Mouse (Mus musculus) kidney, embryonic 16.5 days (tissue): Measurements from ENCODE around the gene Gna13. TPM values are rescaled to one million over a fixed set of nuclear protein-coding genes. Genes with fewer than 3 reads are reported as not detected.

ENCODE experiments used
- ATAC-seq: fragments of 200-750 bp; cut with Nextera tagmentation; 2 replicates; pipeline ENCODE4 v1.8.0; 2017; ENCODE audit warnings: moderate TSS enrichment; ENCODE audit not compliant: low FRiP score, low TSS enrichment
- H3K27ac ChIP-seq: fragments of 300-500 bp; sonication (generic); 2 replicates; pipeline ENCODE4 v1.5.1; 2014; ENCODE audit warnings: low read length
- H3K27me3 ChIP-seq: fragments of 300-500 bp; sonication (generic); 2 replicates; pipeline ENCODE4 v1.6.1; 2014; ENCODE audit warnings: low read length, control low read depth, mixed read lengths; ENCODE audit not compliant: insufficient read depth
- H3K36me3 ChIP-seq: fragments of 300-500 bp; sonication (generic); 2 replicates; pipeline ENCODE4 v1.6.1; 2014; ENCODE audit warnings: low read length, control low read depth, mixed read lengths; ENCODE audit not compliant: insufficient read depth
- H3K4me1 ChIP-seq: fragments of 300-500 bp; sonication (generic); 2 replicates; pipeline ENCODE4 v1.6.1; 2014; ENCODE audit warnings: low read length, control low read depth, mixed read lengths; ENCODE audit not compliant: insufficient read depth
- H3K4me2 ChIP-seq: fragments of 300-500 bp; sonication (generic); replicated peaks from 2 replicates; pipeline ENCODE4 v1.6.1; 2014; ENCODE audit warnings: low read depth, low read length
- H3K4me3 ChIP-seq: fragments of 300-500 bp; sonication (generic); 2 replicates; pipeline ENCODE4 v1.5.1; 2014; ENCODE audit warnings: mild to moderate bottlenecking, low read length
- H3K9ac ChIP-seq: fragments of 300-500 bp; sonication (generic); replicated peaks from 2 replicates; pipeline ENCODE4 v1.6.1; 2014; ENCODE audit warnings: low read length
- H3K9me3 ChIP-seq: fragments of 300-500 bp; sonication (generic); 2 replicates; pipeline ENCODE4 v1.6.1; 2016; ENCODE audit warnings: low read length, control low read depth
- WGBS: fragments of 180-500 bp; shearing (Covaris S2); extraction: QIAGEN DNeasy Blood & Tissue Kit; methylation state at CpG from one replicate; pipeline ENCODE4 v1.1.7; 2014; 5-methylcytosine and 5-hydroxymethylcytosine counted together
- polyA plus RNA-seq: library from polyadenylated mRNA; unstranded; fragments of >200 nt; fragmentation: Nextera tagmentation; extraction: Ambion mirVana; gene quantifications from 2 replicates; pipeline ENCODE4 v1.2.1, GENCODE M21; 2015

The Gna13 gene
- polyA plus RNA-seq, 1 experiment from 2014 or later: 22.0 TPM

GRCm38 (mm10) chr11:109443468-109444263, 81.0 kb downstream of the Gna13 start:
- H3K4me1 ChIP-seq: peaks cover 14% of the 10 kb centered on the region
- no peaks in the 10 kb centered on the region for H3K36me3 ChIP-seq
- H3K27me3 ChIP-seq: no peaks in the 10 kb centered on the region
- no peak overlapping the region for H3K4me2 ChIP-seq
- no peaks in the 10 kb centered on the region for H3K9me3 ChIP-seq
- 91% methylated on average over 8 of the region's 8 CpGs for WGBS
- H3K4me3 ChIP-seq: no peak overlapping the region
- H3K27ac ChIP-seq: no peak overlapping the region
- no peak for ATAC-seq
- no peak overlapping the region for H3K9ac ChIP-seq

- ATAC-seq: no peak
- 78% methylated on average over 7 of the region's 7 CpGs for WGBS
- no peaks in the 10 kb centered on the region for H3K36me3 ChIP-seq
- H3K4me2 ChIP-seq: no peak overlapping the region
- H3K9me3 ChIP-seq: no peaks in the 10 kb centered on the region
- no peak overlapping the region for H3K4me3 ChIP-seq
- H3K9ac ChIP-seq: no peak overlapping the region
- H3K4me1 ChIP-seq: peaks cover 10% of the 10 kb centered on the region
- H3K27ac ChIP-seq: no peak overlapping the region
- no peaks in the 10 kb centered on the region for H3K27me3 ChIP-seq
These were observed 82.0 kb downstream of the Gna13 start for GRCm38 (mm10) chr11:109444600-109444999.

GRCm38 (mm10) chr11:109445438-109446035, 82.9 kb downstream of the Gna13 start:
- H3K36me3 ChIP-seq: no peaks in the 10 kb centered on the region
- H3K27me3 ChIP-seq: no peaks in the 10 kb centered on the region
- peak; percentile 67; the same call in 1 of the 2 replicates for ATAC-seq
- no peak overlapping the region for H3K4me3 ChIP-seq
- H3K9me3 ChIP-seq: no peaks in the 10 kb centered on the region
- 48% methylated on average over 13 of the region's 13 CpGs for WGBS
- H3K4me1 ChIP-seq: peaks cover 3% of the 10 kb centered on the region; the same call in 1 of the 2 replicates
- H3K27ac ChIP-seq: no peak overlapping the region
- no peak overlapping the region for H3K4me2 ChIP-seq
- no peak overlapping the region for H3K9ac ChIP-seq

Other genes with a start within 250 kb of the Gna13 start
- gene E030025P04Rik, start 218.5 kb upstream of the Gna13 start, polyA plus RNA-seq: not detected in 2 replicates
- 1.2 and 1.9 TPM in 2 replicates for gene Rgs9, start 64.7 kb upstream of the Gna13 start, polyA plus RNA-seq
- not detected in 2 replicates for gene 9930022D16Rik, start 51.1 kb downstream of the Gna13 start, polyA plus RNA-seq
- gene Amz2, start 63.1 kb downstream of the Gna13 start, polyA plus RNA-seq: 42.7 and 45.7 TPM in 2 replicates
- 5.3 and 6.5 TPM in 2 replicates for gene Arsg, start 110.5 kb downstream of the Gna13 start, polyA plus RNA-seq
- 8.4 and 8.7 TPM in 2 replicates for gene Slc16a6, start 110.8 kb downstream of the Gna13 start, polyA plus RNA-seq
- 35.8 and 36.4 TPM in 2 replicates for gene Wipi1, start 249.1 kb downstream of the Gna13 start, polyA plus RNA-seq